Mouse (Mus musculus): ENCODE data around the gene Mab21l1.

GRCm38 (mm10) chr3:55782056-55782687, at the start of gene Mab21l1:
- TF ChIP-seq CTCF (conservative IDR thresholded peaks at IDR 0.05; ENCODE audit: low read length) (no peak), NANOG (IDR thresholded peaks at IDR 0.05; ENCODE audit: borderline replicate concordance, low read length) (no peak)

Measured in E14TG2a.4 (cell line).